Comparison of ENCODE assay signal across 34 mouse cellular contexts in genomic region chr1:37971520-37971919, GRCm38 (mm10). TPM values are rescaled to one million over a fixed set of nuclear protein-coding genes. Genes with fewer than 3 reads are reported as not detected.
DNase-seq lines count a peak whose midpoint lies in the region; ATAC-seq lines count a peak whose summit lies in the region.
"Had no signal": no experiment of that assay in that cellular context is flagged by ENCODE, and none has a peak within 500 bp of the region (broad histone marks: within the 10 kb centered on the region; RNA-seq: fewer than 3 reads in every experiment).

No protein-coding gene starts in this region.

- H3K27ac ChIP-seq in embryonic facial prominence, embryonic 11.5 days (replicated peaks; ENCODE audit: low read depth, low read length) = no peak overlapping the region
- no peak overlapping the region for H3K27ac ChIP-seq in embryonic facial prominence, embryonic 10.5 days (replicated peaks)
- H3K27ac ChIP-seq in lung, embryonic 16.5 days (ENCODE audit: low read length) = no peak overlapping the region
- H3K27ac ChIP-seq in hindbrain, embryonic 11.5 days (ENCODE audit: low read depth, low read length) = no peak overlapping the region
- H3K27ac ChIP-seq: embryonic facial prominence, embryonic 12.5 days; embryonic facial prominence, embryonic 15.5 days; gastrocnemius, adult 2 months; hindbrain, embryonic 10.5 days; hindbrain, embryonic 14.5 days; hindbrain, postnatal 0 days had no signal

- H3K4me3 ChIP-seq in embryonic facial prominence, embryonic 11.5 days (ENCODE audit: low read depth, low read length) = no peak overlapping the region
- H3K4me3 ChIP-seq in embryonic facial prominence, embryonic 10.5 days = no peak overlapping the region
- no peak overlapping the region for H3K4me3 ChIP-seq in lung, embryonic 16.5 days (ENCODE audit: low read length)
- no peak overlapping the region for H3K4me3 ChIP-seq in hindbrain, embryonic 11.5 days (ENCODE audit: low read depth, low read length)
- H3K4me3 ChIP-seq: embryonic facial prominence, embryonic 12.5 days; embryonic facial prominence, embryonic 15.5 days; gastrocnemius, adult 2 months; hindbrain, embryonic 10.5 days had no signal

- H3K4me2 ChIP-seq in embryonic facial prominence, embryonic 11.5 days (ENCODE audit: low read depth, low read length) = no peak overlapping the region
- H3K4me2 ChIP-seq in lung, embryonic 16.5 days (ENCODE audit: low read depth, low read length) = no peak overlapping the region
- no peak overlapping the region for H3K4me2 ChIP-seq in hindbrain, embryonic 11.5 days (replicated peaks; ENCODE audit: low read depth, low read length)
- H3K4me2 ChIP-seq: embryonic facial prominence, embryonic 12.5 days; embryonic facial prominence, embryonic 15.5 days; heart, embryonic 11.5 days; hindbrain, embryonic 14.5 days had no signal

- H3K9me3 ChIP-seq in embryonic facial prominence, embryonic 11.5 days (replicated peaks; ENCODE audit: control insufficient read depth, low read length) = no peaks in the 10 kb centered on the region
- no peaks in the 10 kb centered on the region for H3K9me3 ChIP-seq in embryonic facial prominence, embryonic 10.5 days
- H3K9me3 ChIP-seq in lung, embryonic 16.5 days (ENCODE audit: control insufficient read depth, low read length) = no peaks in the 10 kb centered on the region
- no peaks in the 10 kb centered on the region for H3K9me3 ChIP-seq in hindbrain, embryonic 11.5 days (ENCODE audit: control insufficient read depth, low read length)
- H3K9me3 ChIP-seq: embryonic facial prominence, embryonic 12.5 days; embryonic facial prominence, embryonic 15.5 days; hindbrain, embryonic 10.5 days had no signal

- no peak; the same call in 1 of the 2 replicates for ATAC-seq in embryonic facial prominence, embryonic 11.5 days (replicated peaks; ENCODE audit: insufficient number of reproducible peaks, low FRiP score, low TSS enrichment, low read depth)
- peak; percentile 72; the same call in 1 of the 2 replicates for ATAC-seq in lung, embryonic 16.5 days (ENCODE audit: low read depth)
- no peak for ATAC-seq in hindbrain, embryonic 11.5 days (ENCODE audit: low FRiP score)
- ATAC-seq: CD4-positive, CD25-positive, alpha-beta regulatory T cell, adult 4 months; forebrain, embryonic 14.5 days; forebrain, postnatal 0 days; hindbrain, postnatal 0 days; inflammation-experienced regulatory T-cells, adult 6 months; Patski had no signal

- H3K9ac ChIP-seq in embryonic facial prominence, embryonic 11.5 days (replicated peaks; ENCODE audit: low read length) = no peak overlapping the region
- no peak overlapping the region for H3K9ac ChIP-seq in lung, embryonic 16.5 days (ENCODE audit: low read length)
- no peak overlapping the region for H3K9ac ChIP-seq in hindbrain, embryonic 11.5 days (ENCODE audit: low read depth, low read length)
- H3K9ac ChIP-seq: embryonic facial prominence, embryonic 12.5 days; embryonic facial prominence, embryonic 15.5 days; forebrain, postnatal 0 days; hindbrain, embryonic 14.5 days had no signal

- no peaks in the 10 kb centered on the region for H3K27me3 ChIP-seq in embryonic facial prominence, embryonic 11.5 days (ENCODE audit: control insufficient read depth, insufficient read depth, low read length)
- no peaks in the 10 kb centered on the region for H3K27me3 ChIP-seq in embryonic facial prominence, embryonic 10.5 days (replicated peaks; ENCODE audit: low read depth, poor library complexity, severe bottlenecking)
- H3K27me3 ChIP-seq in lung, embryonic 16.5 days (ENCODE audit: control insufficient read depth, insufficient read depth, low read depth, low read length) = no peaks in the 10 kb centered on the region
- no peaks in the 10 kb centered on the region for H3K27me3 ChIP-seq in hindbrain, embryonic 11.5 days (ENCODE audit: control insufficient read depth, insufficient read depth, low read length)
- H3K27me3 ChIP-seq: embryonic facial prominence, embryonic 12.5 days; embryonic facial prominence, embryonic 15.5 days; Patski had no signal

- H3K4me1 ChIP-seq in embryonic facial prominence, embryonic 11.5 days (ENCODE audit: control insufficient read depth, insufficient read depth, low read length) = no peaks in the 10 kb centered on the region
- no peaks in the 10 kb centered on the region for H3K4me1 ChIP-seq in embryonic facial prominence, embryonic 10.5 days
- H3K4me1 ChIP-seq in lung, embryonic 16.5 days (replicated peaks; ENCODE audit: control insufficient read depth, insufficient read depth, low read length) = no peaks in the 10 kb centered on the region
- no peaks in the 10 kb centered on the region for H3K4me1 ChIP-seq in hindbrain, embryonic 11.5 days (replicated peaks; ENCODE audit: control insufficient read depth, insufficient read depth, low read length)
- H3K4me1 ChIP-seq: embryonic facial prominence, embryonic 12.5 days; embryonic facial prominence, embryonic 15.5 days; hindbrain, embryonic 10.5 days had no signal

- WGBS in embryonic facial prominence, embryonic 11.5 days = 63% methylated on average over 4 of the region's 4 CpGs
- 65% methylated on average over 4 of the region's 4 CpGs for WGBS in embryonic facial prominence, embryonic 10.5 days
- 30% methylated on average over 4 of the region's 4 CpGs for WGBS in lung, embryonic 16.5 days
- 63% methylated on average over 4 of the region's 4 CpGs for WGBS in hindbrain, embryonic 11.5 days

- no peaks in the 10 kb centered on the region for H3K36me3 ChIP-seq in embryonic facial prominence, embryonic 11.5 days (replicated peaks; ENCODE audit: control insufficient read depth, insufficient read depth, low read depth, low read length)
- H3K36me3 ChIP-seq in embryonic facial prominence, embryonic 10.5 days (replicated peaks) = no peaks in the 10 kb centered on the region
- H3K36me3 ChIP-seq in lung, embryonic 16.5 days (ENCODE audit: control insufficient read depth, insufficient read depth, low read length) = no peaks in the 10 kb centered on the region
- no peaks in the 10 kb centered on the region for H3K36me3 ChIP-seq in hindbrain, embryonic 11.5 days (ENCODE audit: control insufficient read depth, insufficient read depth, low read length)
- H3K36me3 ChIP-seq: embryonic facial prominence, embryonic 12.5 days; embryonic facial prominence, embryonic 15.5 days; hindbrain, embryonic 10.5 days had no signal

- DNase-seq in embryonic facial prominence, embryonic 11.5 days (ENCODE audit: low spot score) = peak; percentile 12
- DNase-seq in embryonic facial prominence, embryonic 10.5 days (ENCODE audit: low spot score) = no peak
- DNase-seq in lung, postnatal 14 days = no peak
- DNase-seq in Muller cell, postnatal 12 days (ENCODE audit: inconsistent ontology term) = peak; percentile 68
- DNase-seq in embryo, embryonic 10.5 days (ENCODE audit: low spot score) = no peak
- DNase-seq in hindbrain, embryonic 11.5 days (ENCODE audit: low spot score) = no peak
- DNase-seq: adrenal gland, postnatal 10 days; adrenal gland, postnatal 36 days; cerebellum, adult 11 months; cerebellum, adult 2 months; cerebellum, adult 9-11 months; cerebellum, postnatal 25 days; embryo, embryonic 11 days; forebrain, postnatal 0 days; gastrocnemius, adult 2 months; gastrocnemius, postnatal 14 days; heart, adult 11 months; heart, postnatal 36 days had no signal

RNA-seq across cellular contexts. Expression of gene Lyg1, which starts 14.0 kb away (rescaled TPM):
- not detected in 2 replicates for polyA plus RNA-seq in embryonic facial prominence, embryonic 11.5 days (2014; fragmentation: Nextera tagmentation; extraction: Ambion mirVana)
- polyA plus RNA-seq in embryonic facial prominence, embryonic 10.5 days (2016; fragmentation: Nextera tagmentation; extraction: Ambion mirVana) = not detected in 2 replicates
- not detected in 2 replicates for polyA plus RNA-seq in lung, embryonic 16.5 days (2015; fragmentation: Nextera tagmentation; extraction: Ambion mirVana)
- polyA plus RNA-seq in hindbrain, embryonic 11.5 days (2014; fragmentation: Nextera tagmentation; extraction: Ambion mirVana) = not detected in 2 replicates
- polyA plus RNA-seq: C2C12; CD4-positive, CD25-positive, alpha-beta regulatory T cell, adult 4 months; cerebellum, adult 2 months; embryonic facial prominence, embryonic 12.5 days; embryonic facial prominence, embryonic 15.5 days; forebrain, embryonic 11.5 days; forebrain, embryonic 14.5 days; forebrain, postnatal 0 days; frontal cortex, adult 2 months; heart, embryonic 11.5 days; heart, embryonic 14.5 days; heart, postnatal 0 days; hindbrain, embryonic 10.5 days; hindbrain, embryonic 14.5 days; hindbrain, postnatal 0 days; inflammation-experienced regulatory T-cells, adult 6 months; Patski had no signal

RNA-seq across cellular contexts. Expression of gene Txndc9, which starts 26.2 kb away (rescaled TPM):
- 176 and 177 TPM in 2 replicates for polyA plus RNA-seq in embryonic facial prominence, embryonic 11.5 days (2014; fragmentation: Nextera tagmentation; extraction: Ambion mirVana)
- polyA plus RNA-seq in embryonic facial prominence, embryonic 10.5 days (2016; fragmentation: Nextera tagmentation; extraction: Ambion mirVana) = 144 and 150 TPM in 2 replicates
- 142 TPM in 2 replicates for polyA plus RNA-seq in lung, embryonic 16.5 days (2015; fragmentation: Nextera tagmentation; extraction: Ambion mirVana)
- polyA plus RNA-seq in hindbrain, embryonic 11.5 days (2014; fragmentation: Nextera tagmentation; extraction: Ambion mirVana) = 188 TPM in 2 replicates

RNA-seq across cellular contexts. Expression of gene Eif5b, which starts 26.3 kb away (rescaled TPM):
- 28.6 and 33.3 TPM in 2 replicates for polyA plus RNA-seq in embryonic facial prominence, embryonic 11.5 days (2014; fragmentation: Nextera tagmentation; extraction: Ambion mirVana)
- polyA plus RNA-seq in embryonic facial prominence, embryonic 10.5 days (2016; fragmentation: Nextera tagmentation; extraction: Ambion mirVana) = 29.0 and 30.6 TPM in 2 replicates
- polyA plus RNA-seq in lung, embryonic 16.5 days (2015; fragmentation: Nextera tagmentation; extraction: Ambion mirVana) = 19.5 and 21.7 TPM in 2 replicates
- polyA plus RNA-seq in hindbrain, embryonic 11.5 days (2014; fragmentation: Nextera tagmentation; extraction: Ambion mirVana) = 28.0 and 34.0 TPM in 2 replicates

RNA-seq across cellular contexts. Expression of gene Lyg2, which starts 55.2 kb away (rescaled TPM):
- not detected in 2 replicates for polyA plus RNA-seq in embryonic facial prominence, embryonic 11.5 days (2014; fragmentation: Nextera tagmentation; extraction: Ambion mirVana)
- polyA plus RNA-seq in embryonic facial prominence, embryonic 10.5 days (2016; fragmentation: Nextera tagmentation; extraction: Ambion mirVana) = not detected in 2 replicates
- polyA plus RNA-seq in lung, embryonic 16.5 days (2015; fragmentation: Nextera tagmentation; extraction: Ambion mirVana) = not detected in 2 replicates
- polyA plus RNA-seq in hindbrain, embryonic 11.5 days (2014; fragmentation: Nextera tagmentation; extraction: Ambion mirVana) = not detected in 2 replicates
- polyA plus RNA-seq: C2C12; CD4-positive, CD25-positive, alpha-beta regulatory T cell, adult 4 months; embryonic facial prominence, embryonic 12.5 days; forebrain, embryonic 11.5 days; forebrain, embryonic 14.5 days; forebrain, postnatal 0 days; frontal cortex, adult 2 months; heart, embryonic 11.5 days; heart, embryonic 14.5 days; heart, postnatal 0 days; hindbrain, embryonic 10.5 days; hindbrain, embryonic 14.5 days; hindbrain, postnatal 0 days; inflammation-experienced regulatory T-cells, adult 6 months; Patski had no signal

Comparison
In these comparisons a context has a peak if more than half of its experiments do, and no peak if none do; other contexts are left out.
1. DNase-seq: peak in embryonic facial prominence, embryonic 11.5 days (single experiment) and Muller cell, postnatal 12 days (single experiment); none in embryonic facial prominence, embryonic 10.5 days (single experiment), lung, postnatal 14 days (single experiment), embryo, embryonic 10.5 days (single experiment) and hindbrain, embryonic 11.5 days (single experiment).